22 mouse cellular contexts compared by ENCODE assay signal in genomic region chr10:83363451-83363850, GRCm38 (mm10). TPM values are rescaled to one million over a fixed set of nuclear protein-coding genes. Genes with fewer than 3 reads are reported as not detected.
A peak's percentile ranks its signal among the peaks of the same experiment; 100 is the strongest.
DNase-seq lines count a peak whose midpoint lies in the region; ATAC-seq and TF ChIP-seq lines count a peak whose summit lies in the region.
"Had no signal": no experiment of that assay in that cellular context is flagged by ENCODE, and none has a peak within 500 bp of the region (broad histone marks: within the 10 kb centered on the region; RNA-seq: fewer than 3 reads in every experiment).

No protein-coding gene starts in this region.

- no peak for TF ChIP-seq POLR2A in kidney, adult 2 months (IDR thresholded peaks at IDR 0.05; ENCODE audit: low read depth, low read length)

- 71% methylated on average over 8 of the region's 8 CpGs for WGBS in kidney, adult 2 months
- 90% methylated on average over 8 of the region's 8 CpGs for WGBS in kidney, embryonic 14.5 days

- no peak for TF ChIP-seq CTCF in kidney, adult 2 months (conservative IDR thresholded peaks at IDR 0.05; ENCODE audit: insufficient read depth, insufficient read length, low read depth, low read length)

- H3K4me1 ChIP-seq in kidney, adult 2 months (ENCODE audit: control insufficient read depth, insufficient read depth, low read length) = peaks cover 7% of the 10 kb centered on the region; the same call in 1 of the 2 replicates
- peaks cover 13% of the 10 kb centered on the region for H3K4me1 ChIP-seq in kidney, embryonic 14.5 days (ENCODE audit: control insufficient read depth, insufficient read depth, low read length)

- peak; percentile 69 for DNase-seq in kidney, adult 2 months
- peak; percentile 13 for DNase-seq in kidney, postnatal 14 days
- no peak for DNase-seq in kidney, adult 18-20 months
- peak; percentile 32 to 40 for DNase-seq in kidney, postnatal 36 days
- no peak for DNase-seq in right cerebral cortex, postnatal 14 days
- DNase-seq: adrenal gland, adult 2 months; adrenal gland, postnatal 14 days; cerebellum, adult 11 months; cerebellum, adult 2 months; cerebellum, adult 9-11 months; cerebellum, postnatal 25 days; forebrain, postnatal 0 days; gastrocnemius, adult 2 months; gastrocnemius, postnatal 14 days; heart, adult 11 months had no signal

- no peak for ATAC-seq in kidney, embryonic 14.5 days (ENCODE audit: low FRiP score, low TSS enrichment)
- ATAC-seq: CD4-positive, CD25-positive, alpha-beta regulatory T cell, adult 4 months; forebrain, embryonic 14.5 days; forebrain, postnatal 0 days had no signal

- no peaks in the 10 kb centered on the region for H3K27me3 ChIP-seq in kidney, adult 2 months (replicated peaks; ENCODE audit: control insufficient read depth, insufficient read depth, low read length)
- no peaks in the 10 kb centered on the region for H3K27me3 ChIP-seq in kidney, embryonic 14.5 days (ENCODE audit: control insufficient read depth, insufficient read depth, low read length)
- H3K27me3 ChIP-seq: embryonic facial prominence, embryonic 12.5 days; embryonic facial prominence, embryonic 15.5 days had no signal

- H3K4me3 ChIP-seq in kidney, adult 2 months (ENCODE audit: insufficient read depth, low read depth, low read length) = no peak overlapping the region
- H3K4me3 ChIP-seq in kidney, embryonic 14.5 days (ENCODE audit: low read length) = no peak overlapping the region
- H3K4me3 ChIP-seq: embryonic facial prominence, embryonic 12.5 days; embryonic facial prominence, embryonic 15.5 days; gastrocnemius, adult 2 months had no signal

- H3K4me2 ChIP-seq in kidney, embryonic 14.5 days (replicated peaks; ENCODE audit: low read depth, low read length) = no peak overlapping the region
- H3K4me2 ChIP-seq: embryonic facial prominence, embryonic 12.5 days; embryonic facial prominence, embryonic 15.5 days; heart, embryonic 11.5 days; hindbrain, embryonic 14.5 days had no signal

- H3K36me3 ChIP-seq in kidney, adult 2 months (ENCODE audit: control insufficient read depth, insufficient read depth, low read length) = peaks cover 6% of the 10 kb centered on the region
- H3K36me3 ChIP-seq in kidney, embryonic 14.5 days (ENCODE audit: control insufficient read depth, insufficient read depth, low read length) = peaks cover 61% of the 10 kb centered on the region

- H3K27ac ChIP-seq in kidney, adult 2 months (ENCODE audit: insufficient read depth, low read depth, low read length) = peak overlapping the region; percentile 19; the same call in 1 of the 2 replicates
- H3K27ac ChIP-seq in kidney, embryonic 14.5 days (ENCODE audit: low read depth, low read length) = no peak overlapping the region
- H3K27ac ChIP-seq: embryonic facial prominence, embryonic 12.5 days; embryonic facial prominence, embryonic 15.5 days; gastrocnemius, adult 2 months; hindbrain, embryonic 14.5 days had no signal

- no peaks in the 10 kb centered on the region for H3K9me3 ChIP-seq in kidney, embryonic 14.5 days (ENCODE audit: control insufficient read depth, low read length)
- H3K9me3 ChIP-seq: embryonic facial prominence, embryonic 12.5 days; embryonic facial prominence, embryonic 15.5 days had no signal

- H3K9ac ChIP-seq in kidney, embryonic 14.5 days (ENCODE audit: low read depth, low read length) = no peak overlapping the region
- H3K9ac ChIP-seq: embryonic facial prominence, embryonic 12.5 days; embryonic facial prominence, embryonic 15.5 days; forebrain, postnatal 0 days; hindbrain, embryonic 14.5 days had no signal

RNA-seq across cellular contexts. Expression of gene D10Wsu102e, which starts 3.4 kb away (rescaled TPM):
- polyA plus RNA-seq in kidney, adult 2 months (2012; rRNA removed) = 0.37 and 0.41 TPM in 2 replicates
- polyA plus RNA-seq in kidney, embryonic 14.5 days (2014; fragmentation: Nextera tagmentation; extraction: Ambion mirVana) = 0.69 and 0.89 TPM in 2 replicates

RNA-seq across cellular contexts. Expression of gene Slc41a2, which starts 25.8 kb away (rescaled TPM):
- 6.4 and 7.1 TPM in 2 replicates for polyA plus RNA-seq in kidney, adult 2 months (2012; rRNA removed)
- polyA plus RNA-seq in kidney, embryonic 14.5 days (2014; fragmentation: Nextera tagmentation; extraction: Ambion mirVana) = 0.24 and 0.50 TPM in 2 replicates

Comparison
In these comparisons a context has a peak if more than half of its experiments do, and no peak if none do; other contexts are left out.
1. DNase-seq: peak in kidney, adult 2 months (single experiment), kidney, postnatal 14 days (single experiment) and kidney, postnatal 36 days (2 of 2); none in kidney, adult 18-20 months (single experiment) and right cerebral cortex, postnatal 14 days (single experiment).